Mouse (Mus musculus): ENCODE data around the gene Ptprm.

Ptprm gene

GRCm38 (mm10) chr17:66979971-66980370 lies 374.3 kb downstream of the Ptprm start:
- DNase-seq (ENCODE audit: low read depth): no peak

DNA sequence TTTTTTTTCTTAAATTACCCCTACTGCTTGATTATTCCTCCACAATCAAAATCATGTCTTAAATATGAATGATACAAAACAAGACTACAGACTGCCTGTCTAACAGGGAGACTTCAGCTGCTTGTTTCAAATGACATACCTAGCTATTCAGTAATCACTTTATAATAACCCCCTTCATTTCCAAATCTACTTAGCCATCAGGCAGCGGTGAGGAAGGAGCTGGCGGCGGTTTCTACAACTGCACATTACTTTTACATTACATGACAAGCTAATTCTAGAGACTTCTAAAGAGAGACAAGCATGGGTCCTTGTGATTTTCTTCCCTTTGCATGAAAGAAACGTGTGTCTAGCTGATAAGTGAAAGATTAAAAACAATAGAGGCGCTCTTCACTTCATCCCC lies 377.8 kb downstream of the Ptprm start:
- DNase-seq (ENCODE audit: low read depth): no peak

- no peak for DNase-seq (ENCODE audit: low read depth)
Measured at GRCm38 (mm10) chr17:66972976-66973375, 381.3 kb downstream of the Ptprm start.

GRCm38 (mm10) chr17:66960986-66961385 lies 393.3 kb downstream of the Ptprm start:
- DNase-seq (ENCODE audit: low read depth): no peak

DNA sequence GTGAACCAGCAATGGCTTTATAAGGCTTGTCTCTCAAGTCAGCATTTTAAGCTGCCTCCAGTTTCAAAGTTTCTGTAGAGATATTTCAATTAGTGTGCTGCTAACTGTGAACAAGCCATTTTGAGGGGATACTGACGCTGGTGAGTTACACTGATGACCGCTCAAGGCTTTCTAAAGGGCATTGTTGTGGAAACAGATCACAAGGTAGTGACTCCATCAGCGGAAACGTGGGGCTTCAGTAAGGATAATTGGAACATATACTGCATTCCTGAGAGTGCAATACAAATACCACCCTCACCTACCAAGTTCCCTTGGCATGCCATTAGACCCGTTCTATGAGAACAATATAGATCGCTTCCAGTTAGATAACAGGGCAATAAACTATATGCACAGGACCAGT lies 393.7 kb downstream of the Ptprm start:
- no peak for DNase-seq (ENCODE audit: low read depth)

DNA sequence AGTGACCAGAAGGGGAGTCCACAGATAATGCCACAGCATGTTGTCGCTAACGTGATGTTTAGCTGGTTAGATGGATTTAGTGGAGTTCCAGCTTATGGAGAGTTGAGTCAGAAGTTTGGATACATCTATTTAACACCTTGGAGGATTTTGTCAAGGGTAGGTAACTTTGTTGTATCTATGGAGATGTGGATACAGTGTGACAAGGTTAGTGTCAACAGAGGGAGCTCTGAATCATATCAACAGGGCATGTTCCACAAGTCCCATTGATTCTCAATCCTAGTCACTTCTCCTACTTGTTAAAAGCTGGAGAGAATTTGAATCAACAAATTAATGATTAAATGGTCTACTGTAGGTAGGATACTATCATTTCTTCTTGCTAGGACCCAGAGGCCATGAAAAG lies 394.4 kb downstream of the Ptprm start:
- DNase-seq (ENCODE audit: low read depth): no peak

DNA sequence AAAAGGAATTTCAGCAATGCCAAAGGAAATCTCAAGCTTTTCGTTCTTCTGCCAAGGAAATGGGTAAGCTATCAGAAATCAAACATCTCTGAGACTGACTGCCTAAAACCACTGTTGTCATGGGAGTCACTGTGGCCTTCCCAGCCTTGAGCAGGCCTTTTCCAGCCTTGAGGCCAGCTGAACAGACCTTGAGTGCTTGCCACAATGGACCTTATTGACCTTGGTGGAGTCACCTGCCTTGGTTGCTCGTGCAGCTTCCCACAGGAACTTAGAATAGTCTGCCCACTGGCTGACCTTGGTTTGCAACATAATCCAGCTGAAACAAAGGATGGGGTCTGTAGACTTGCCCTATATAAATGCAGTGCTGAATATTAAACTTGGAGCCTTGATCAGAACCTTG lies 395.5 kb downstream of the Ptprm start:
- no peak for DNase-seq (ENCODE audit: low read depth)

- DNase-seq (ENCODE audit: low read depth): no peak
Measured at GRCm38 (mm10) chr17:66944498-66944897, 409.8 kb downstream of the Ptprm start.

DNA sequence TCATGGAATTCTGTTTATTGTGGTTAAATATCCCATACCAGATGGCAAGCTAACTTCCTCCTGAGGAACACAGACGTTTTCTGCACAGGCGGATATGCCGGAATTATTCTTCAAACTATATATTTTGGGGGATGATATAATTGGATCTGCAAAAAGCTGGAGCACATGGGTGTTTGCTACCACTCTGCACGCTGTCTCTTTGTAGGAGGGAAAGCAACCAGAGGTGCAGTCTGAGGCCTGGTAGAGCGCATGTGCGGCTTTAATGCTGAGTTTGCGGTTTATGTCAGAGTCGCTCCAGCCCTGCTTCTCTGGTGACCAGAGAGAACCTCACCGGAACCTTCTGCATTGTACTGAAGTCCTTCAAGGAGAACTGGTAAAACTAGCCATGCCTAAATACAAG lies 410.7 kb downstream of the Ptprm start:
- no peak for DNase-seq (ENCODE audit: low read depth)

DNA sequence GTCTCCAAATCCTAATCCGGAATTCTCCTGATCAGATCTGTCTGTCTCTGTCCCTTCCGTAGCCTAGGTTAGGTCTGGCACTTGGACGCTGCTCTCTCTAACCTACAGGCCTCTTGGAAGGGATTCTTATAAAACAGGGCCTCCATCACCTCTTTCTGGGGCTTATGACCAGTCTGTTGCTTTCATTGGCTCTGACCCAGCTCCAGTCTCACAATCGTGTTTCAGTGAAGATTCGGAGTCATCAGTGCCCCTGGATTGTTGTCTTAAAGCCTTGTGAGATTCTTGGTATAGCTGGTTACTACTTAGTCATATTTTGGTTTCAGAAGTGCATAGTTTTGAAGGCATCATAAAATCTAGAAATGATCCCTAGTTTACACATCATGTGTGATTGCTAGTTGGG lies 428.6 kb downstream of the Ptprm start:
- no peak for DNase-seq (ENCODE audit: low read depth)

- no peak for DNase-seq (ENCODE audit: low read depth)
Measured at GRCm38 (mm10) chr17:66914696-66915095, 439.6 kb downstream of the Ptprm start.

DNA sequence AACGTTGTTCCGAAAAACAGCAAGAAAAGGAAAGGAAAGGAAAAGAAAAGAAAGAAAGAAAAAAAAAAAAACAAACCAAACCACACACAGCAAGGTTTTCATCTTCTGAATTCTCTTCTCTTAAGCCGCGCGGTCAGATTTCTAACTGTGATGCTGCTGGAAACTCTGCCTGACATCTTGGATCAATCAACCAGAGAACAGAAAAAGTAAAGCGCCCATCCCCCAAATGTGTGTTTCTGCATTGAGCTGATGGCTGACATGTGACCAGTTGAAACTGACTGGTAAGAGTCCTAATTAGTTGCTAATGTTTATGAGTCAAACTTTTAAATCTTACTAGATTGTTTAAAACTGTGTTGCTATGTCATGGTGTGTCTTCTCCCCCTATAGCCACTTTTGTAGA lies 441.7 kb downstream of the Ptprm start:
- no peak for DNase-seq (ENCODE audit: low read depth)

DNA sequence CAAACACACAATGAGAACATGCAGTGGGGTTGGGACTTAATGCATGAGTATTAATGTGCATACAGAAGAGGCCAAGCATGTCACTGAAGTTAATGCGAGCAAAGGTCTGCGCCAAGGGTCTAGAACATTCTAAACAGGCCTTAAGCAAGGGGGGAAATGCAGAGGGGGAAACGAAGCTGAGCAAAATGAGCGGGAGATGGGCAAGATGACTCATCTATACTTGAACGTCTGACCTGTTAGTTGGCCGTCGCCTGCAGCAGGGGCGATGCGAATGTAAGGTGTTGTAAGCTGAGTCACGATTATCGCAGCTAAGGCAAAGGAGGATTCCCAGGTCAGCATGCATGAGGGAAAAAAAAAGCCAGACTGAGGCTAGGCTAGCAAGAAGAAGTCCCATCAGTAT lies 442.1 kb downstream of the Ptprm start:
- DNase-seq (ENCODE audit: low read depth): no peak

GRCm38 (mm10) chr17:66909901-66910300 lies 444.4 kb downstream of the Ptprm start:
- no peak for DNase-seq (ENCODE audit: low read depth)

DNA sequence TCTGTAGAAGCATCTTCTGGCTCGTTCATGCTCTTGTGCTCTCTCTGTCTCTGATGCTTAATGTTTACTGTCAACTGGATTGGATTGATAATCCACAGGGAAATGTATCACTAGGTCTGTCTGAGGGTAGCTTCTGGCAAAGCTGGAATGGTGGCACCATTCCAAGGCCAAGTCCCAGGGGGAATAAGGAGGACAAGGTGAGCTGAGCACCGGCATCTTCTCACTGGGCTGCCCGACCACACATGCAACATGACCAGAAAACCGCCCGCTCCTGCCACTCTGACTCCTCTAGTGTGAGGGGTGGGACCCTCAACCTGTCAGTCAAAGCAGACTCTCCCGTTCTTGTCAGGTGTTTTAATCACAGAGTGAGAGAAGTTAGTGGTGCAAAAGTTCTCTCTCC lies 445.3 kb downstream of the Ptprm start:
- DNase-seq (ENCODE audit: low read depth): no peak

- DNase-seq (ENCODE audit: low read depth): no peak
Measured at GRCm38 (mm10) chr17:66894181-66894580, 460.1 kb downstream of the Ptprm start.

- no peak for DNase-seq (ENCODE audit: low read depth)
Measured at GRCm38 (mm10) chr17:66891916-66892315, 462.3 kb downstream of the Ptprm start.

GRCm38 (mm10) chr17:66891067-66891862 lies 463.0 kb downstream of the Ptprm start:
- DNase-seq (ENCODE audit: low read depth): no peak

GRCm38 (mm10) chr17:66882304-66882703 lies 472.0 kb downstream of the Ptprm start:
- no peak for DNase-seq (ENCODE audit: low read depth)

- DNase-seq (ENCODE audit: low read depth): no peak
Measured at GRCm38 (mm10) chr17:66880969-66881701, 473.1 kb downstream of the Ptprm start.

DNA sequence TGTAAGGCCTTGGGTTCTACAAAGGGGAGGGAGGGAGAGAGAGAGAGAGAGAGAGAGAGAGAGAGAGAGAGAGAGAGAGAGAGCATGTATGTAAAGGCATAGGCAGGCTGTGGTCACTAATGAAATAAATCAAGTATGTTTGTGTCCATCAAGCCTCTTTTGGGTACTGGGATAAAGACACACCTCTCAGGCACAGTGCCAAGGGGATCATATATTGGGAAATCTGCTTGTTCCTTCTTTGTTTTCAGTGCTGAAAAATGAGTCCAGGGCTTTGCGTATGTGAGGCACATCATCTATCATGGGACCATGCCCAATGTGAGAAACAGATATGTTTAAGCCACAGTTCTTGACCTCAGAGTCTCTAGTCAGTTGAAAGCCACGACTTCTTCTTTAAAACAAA lies 475.1 kb downstream of the Ptprm start:
- no peak for DNase-seq (ENCODE audit: low read depth)

GRCm38 (mm10) chr17:66877582-66877981 lies 476.7 kb downstream of the Ptprm start:
- no peak for DNase-seq (ENCODE audit: low read depth)

DNA sequence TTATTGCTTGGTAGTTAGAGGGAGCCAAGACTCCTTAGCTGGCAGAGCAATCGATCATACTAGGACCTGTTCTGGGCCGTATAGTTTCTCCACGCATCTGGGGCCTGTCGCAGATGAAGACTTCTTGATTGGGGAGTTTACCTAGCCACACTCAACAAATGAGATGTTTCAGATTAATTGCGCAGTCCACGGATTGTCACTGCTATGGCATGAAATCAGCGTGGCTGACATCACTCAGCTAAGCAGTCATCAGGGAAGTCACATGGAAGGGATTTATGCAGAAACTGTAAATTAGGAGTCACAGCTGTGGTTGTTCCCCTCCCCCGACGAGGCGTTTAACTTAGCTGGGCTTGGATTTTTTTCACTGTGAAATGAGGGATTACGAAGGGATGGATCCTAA lies 479.4 kb downstream of the Ptprm start:
- no peak for DNase-seq (ENCODE audit: low read depth)

GRCm38 (mm10) chr17:66871396-66871795 lies 482.9 kb downstream of the Ptprm start:
- DNase-seq (ENCODE audit: low read depth): no peak
